9 mouse cellular contexts compared by ENCODE assay signal in genomic region chr9:118958802-118959201, GRCm38 (mm10). TPM values are rescaled to one million over a fixed set of nuclear protein-coding genes. Genes with fewer than 3 reads are reported as not detected.
DNase-seq lines count a peak whose midpoint lies in the region; ATAC-seq and TF ChIP-seq lines count a peak whose summit lies in the region.
"Had no signal": no experiment of that assay in that cellular context is flagged by ENCODE, and none has a peak within 500 bp of the region (broad histone marks: within the 10 kb centered on the region; RNA-seq: fewer than 3 reads in every experiment).

No protein-coding gene starts in this region.

- no peak for TF ChIP-seq POLR2A in cerebellum, adult 2 months (IDR thresholded peaks at IDR 0.05; ENCODE audit: borderline replicate concordance, insufficient read depth, low read length)

- ATAC-seq in heart, embryonic 13.5 days (ENCODE audit: extremely low read depth, insufficient number of reproducible peaks, low FRiP score, low TSS enrichment) = 0 out of 2 replicates have a peak, but pooled peaks have one; percentile 42
- 0 out of 2 replicates have a peak, but pooled peaks have one; percentile 25 for ATAC-seq in intestine, embryonic 15.5 days

- peaks cover 26% of the 10 kb centered on the region for H3K4me1 ChIP-seq in heart, embryonic 13.5 days
- H3K4me1 ChIP-seq in intestine, embryonic 15.5 days (replicated peaks) = peaks cover 16% of the 10 kb centered on the region
- no peaks in the 10 kb centered on the region; the same call in 1 of the 2 replicates for H3K4me1 ChIP-seq in cerebellum, adult 2 months (ENCODE audit: control insufficient read depth, insufficient read depth, low read length)

- H3K27me3 ChIP-seq in heart, embryonic 13.5 days (replicated peaks) = no peaks in the 10 kb centered on the region
- H3K27me3 ChIP-seq in intestine, embryonic 15.5 days (replicated peaks) = no peaks in the 10 kb centered on the region
- H3K27me3 ChIP-seq in cerebellum, adult 2 months (ENCODE audit: control insufficient read depth, insufficient read depth, low read length) = no peaks in the 10 kb centered on the region

- no peak overlapping the region for H3K4me2 ChIP-seq in heart, embryonic 13.5 days
- no peak overlapping the region for H3K4me2 ChIP-seq in intestine, embryonic 15.5 days (replicated peaks)

- H3K27ac ChIP-seq in heart, embryonic 13.5 days (replicated peaks) = peak overlapping the region; percentile 55
- H3K27ac ChIP-seq in intestine, embryonic 15.5 days = 0 out of 2 replicates have a peak overlapping the region, but pooled peaks have one; percentile 18
- H3K27ac ChIP-seq in cerebellum, adult 2 months (ENCODE audit: insufficient read depth, low read length) = no peak overlapping the region

- 53% methylated on average over 7 of the region's 7 CpGs for WGBS in heart, embryonic 13.5 days
- 67% methylated on average over 7 of the region's 7 CpGs for WGBS in intestine, embryonic 15.5 days
- WGBS in cerebellum, adult 2 months = 64% methylated on average over 7 of the region's 7 CpGs

- DNase-seq in heart, adult 9 months (ENCODE audit: low spot score in 2 of 2) = no peak
- DNase-seq in adrenal gland, postnatal 10 days = peak; percentile 47
- DNase-seq in kidney, postnatal 4 days = peak; percentile 49 to 73
- no peak for DNase-seq in ovary, postnatal 36 days (ENCODE audit: low spot score)
- DNase-seq in cerebellum, adult 2 months = no peak
- DNase-seq: cerebellum, adult 9-11 months had no signal

- no peaks in the 10 kb centered on the region for H3K9me3 ChIP-seq in heart, embryonic 13.5 days
- no peaks in the 10 kb centered on the region for H3K9me3 ChIP-seq in intestine, embryonic 15.5 days

- H3K4me3 ChIP-seq in heart, embryonic 13.5 days = no peak overlapping the region
- no peak overlapping the region for H3K4me3 ChIP-seq in intestine, embryonic 15.5 days (replicated peaks)
- H3K4me3 ChIP-seq in cerebellum, adult 2 months (replicated peaks; ENCODE audit: insufficient read depth, low read depth, low read length) = no peak overlapping the region
- H3K4me3 ChIP-seq: erythroblast, embryonic 14.5 days had no signal

- no peak overlapping the region; the same call in 1 of the 2 replicates for H3K9ac ChIP-seq in heart, embryonic 13.5 days
- H3K9ac ChIP-seq in intestine, embryonic 15.5 days = no peak overlapping the region

- peaks cover 18% of the 10 kb centered on the region for H3K36me3 ChIP-seq in heart, embryonic 13.5 days
- H3K36me3 ChIP-seq in intestine, embryonic 15.5 days = 0 out of 2 replicates have a peak, but pooled peaks cover 7% of the 10 kb centered on the region

- no peak for TF ChIP-seq CTCF in cerebellum, adult 2 months (IDR thresholded peaks at IDR 0.05; ENCODE audit: borderline replicate concordance, insufficient read depth, low read depth, low read length)

RNA-seq across cellular contexts. Expression of gene Ctdspl, which starts 32.5 kb away (rescaled TPM):
- polyA plus RNA-seq in heart, embryonic 13.5 days (2015; fragmentation: Nextera tagmentation; extraction: Ambion mirVana) = 6.8 and 8.2 TPM in 2 replicates
- 10 to 100 TPM; 28.8 to 30.7 TPM for total RNA-seq in adrenal gland, postnatal 10 days (2021)
- polyA plus RNA-seq in intestine, embryonic 15.5 days (2015; fragmentation: Nextera tagmentation; extraction: Ambion mirVana) = 16.9 and 18.4 TPM in 2 replicates
- 10.3 and 10.6 TPM in 2 replicates for polyA plus RNA-seq in cerebellum, adult 2 months (2012; rRNA removed)

Comparison
In these comparisons a context has a peak if more than half of its experiments do, and no peak if none do; other contexts are left out.
1. DNase-seq: peak in adrenal gland, postnatal 10 days (single experiment) and kidney, postnatal 4 days (2 of 2); none in heart, adult 9 months (0 of 2), ovary, postnatal 36 days (single experiment) and cerebellum, adult 2 months (0 of 2).